Mouse (Mus musculus): ENCODE measurements at regions not wholly inside any gene's neighbourhood (a gene's known extent, or its start where the extent isn't known, plus 50 kb on each side); places are given as distances from the start of the nearest gene placed in this dataset.

DNA sequence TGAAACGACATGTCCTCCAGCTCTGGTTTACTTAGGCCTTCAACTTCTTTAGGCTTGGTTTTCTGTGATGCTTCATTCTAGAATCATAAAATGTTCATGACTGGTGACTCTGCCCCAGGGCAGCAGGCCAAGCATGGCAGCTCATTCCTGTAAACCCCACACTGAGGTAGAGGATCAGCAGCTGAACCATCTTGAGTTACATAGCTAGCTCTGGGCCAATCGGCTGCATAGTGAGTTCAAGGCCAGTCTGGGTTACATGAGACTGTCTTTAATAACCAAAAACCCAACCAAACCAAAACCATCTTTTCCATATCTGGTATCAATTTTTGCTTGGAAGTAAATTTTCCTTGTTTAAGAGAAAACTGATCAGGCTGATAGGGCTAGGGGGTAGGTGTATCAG lies 57.8 kb upstream of the Myl10 start:
- WGBS, result 82% methylated on average over 2 of the region's 2 CpGs

DNA sequence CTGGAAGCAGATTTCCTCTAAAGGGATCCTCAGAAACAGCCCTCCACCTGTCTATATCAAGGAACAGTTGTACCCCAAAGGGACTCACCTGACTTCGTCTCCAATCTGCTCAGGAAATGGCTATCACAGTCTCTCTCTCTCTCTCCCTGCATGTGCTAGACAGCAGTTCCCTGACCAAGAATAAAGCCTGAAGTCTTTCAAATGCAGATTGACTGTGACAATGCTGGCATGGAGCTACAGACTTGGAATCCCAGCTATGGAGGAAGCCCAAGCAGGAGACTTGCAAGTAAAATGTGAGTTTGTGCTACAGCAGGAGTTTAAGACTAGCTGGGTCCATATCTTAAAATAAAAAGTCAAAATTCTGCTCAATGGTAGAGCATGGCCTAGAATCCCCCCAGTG lies 56.5 kb upstream of the Myl10 start:
- H3K36me3 ChIP-seq (ENCODE audit: control insufficient read depth, insufficient read depth, low read length), result no peaks in the 10 kb centered on the region
- no peak overlapping the region for H3K27ac ChIP-seq (replicated peaks in 1 of 2; ENCODE audit: control insufficient read depth in 1 of 2, insufficient read depth in 1 of 2, low read depth in 2 of 2, low read length in 2 of 2)
- no peaks in the 10 kb centered on the region for H3K4me1 ChIP-seq (ENCODE audit: control insufficient read depth in 2 of 2, insufficient read depth in 2 of 2, low read length in 2 of 2)
- no peaks in the 10 kb centered on the region for H3K9me3 ChIP-seq (ENCODE audit: control insufficient read depth, low read length)
- no peak for ATAC-seq (ENCODE audit: insufficient number of reproducible peaks, insufficient read depth, low FRiP score, low read depth)
- no peak overlapping the region for H3K4me3 ChIP-seq (ENCODE audit: control insufficient read depth in 1 of 2, insufficient read depth in 1 of 2, low read depth in 1 of 2, low read length in 2 of 2)
- no peak overlapping the region for H3K4me2 ChIP-seq (ENCODE audit: low read length)
- peaks cover 3% of the 10 kb centered on the region; the same call in 1 of the 2 replicates for H3K27me3 ChIP-seq (ENCODE audit: control insufficient read depth, insufficient read depth, low read length)
- no peak overlapping the region for H3K9ac ChIP-seq (ENCODE audit: low read length)
- 52% methylated on average over 1 of the region's 1 CpGs for WGBS

More for the DNA sequence above, 57.8 kb upstream of the Myl10 start:
- Histone ChIP-seq H3K4me1 (ENCODE audit: control insufficient read depth in 2 of 2, insufficient read depth in 2 of 2, low read length in 2 of 2) (no peaks in the 10 kb centered on the region), H3K9ac (ENCODE audit: low read length) (no peak overlapping the region), H3K9me3 (ENCODE audit: control insufficient read depth, low read length) (no peaks in the 10 kb centered on the region), H3K27me3 (ENCODE audit: control insufficient read depth, insufficient read depth, low read length) (peaks cover 3% of the 10 kb centered on the region; the same call in 1 of the 2 replicates), H3K27ac (replicated peaks in 1 of 2; ENCODE audit: control insufficient read depth in 1 of 2, insufficient read depth in 1 of 2, low read depth in 2 of 2, low read length in 2 of 2) (no peak overlapping the region), H3K36me3 (ENCODE audit: control insufficient read depth, insufficient read depth, low read length) (no peaks in the 10 kb centered on the region), H3K4me2 (ENCODE audit: low read length) (no peak overlapping the region), H3K4me3 (ENCODE audit: control insufficient read depth in 1 of 2, insufficient read depth in 1 of 2, low read depth in 1 of 2, low read length in 2 of 2) (no peak overlapping the region)
- ATAC-seq (ENCODE audit: insufficient number of reproducible peaks, insufficient read depth, low FRiP score, low read depth), result no peak

DNA sequence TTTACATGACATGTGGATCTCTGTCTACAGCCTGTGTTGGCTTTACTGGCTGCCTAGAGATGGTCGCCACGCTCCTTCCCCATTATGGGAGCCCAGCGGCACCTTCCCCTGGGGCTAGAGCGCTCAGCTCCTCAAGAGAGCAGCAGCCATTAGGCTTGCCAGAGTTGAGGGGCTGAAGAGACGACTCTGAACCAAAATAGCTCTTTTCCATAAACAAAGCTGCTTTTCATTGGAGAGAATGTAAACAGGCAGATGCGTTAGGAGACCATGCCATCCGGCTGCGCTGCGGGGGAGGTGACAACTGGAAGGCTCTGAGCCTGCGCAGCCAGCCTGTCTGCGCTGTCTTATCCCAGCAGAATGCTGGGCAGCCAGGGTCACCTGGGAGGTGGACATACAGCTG lies 55.1 kb upstream of the Myl10 start:
- H3K27me3 ChIP-seq (ENCODE audit: control insufficient read depth, insufficient read depth, low read length), result peaks cover 3% of the 10 kb centered on the region; the same call in 1 of the 2 replicates
- no peak overlapping the region for H3K4me2 ChIP-seq (ENCODE audit: low read length)
- no peak overlapping the region for H3K4me3 ChIP-seq (ENCODE audit: control insufficient read depth in 1 of 2, insufficient read depth in 1 of 2, low read depth in 1 of 2, low read length in 2 of 2)
- no peak for ATAC-seq (ENCODE audit: insufficient number of reproducible peaks, insufficient read depth, low FRiP score, low read depth)
- WGBS, result 63% methylated on average over 11 of the region's 11 CpGs
- no peaks in the 10 kb centered on the region for H3K4me1 ChIP-seq (ENCODE audit: control insufficient read depth in 2 of 2, insufficient read depth in 2 of 2, low read length in 2 of 2)
- no peak overlapping the region for H3K9ac ChIP-seq (ENCODE audit: low read length)
- no peak overlapping the region for H3K27ac ChIP-seq (replicated peaks in 1 of 2; ENCODE audit: control insufficient read depth in 1 of 2, insufficient read depth in 1 of 2, low read depth in 2 of 2, low read length in 2 of 2)
- H3K9me3 ChIP-seq (ENCODE audit: control insufficient read depth, low read length), result no peaks in the 10 kb centered on the region
- no peaks in the 10 kb centered on the region for H3K36me3 ChIP-seq (ENCODE audit: control insufficient read depth, insufficient read depth, low read length)

DNA sequence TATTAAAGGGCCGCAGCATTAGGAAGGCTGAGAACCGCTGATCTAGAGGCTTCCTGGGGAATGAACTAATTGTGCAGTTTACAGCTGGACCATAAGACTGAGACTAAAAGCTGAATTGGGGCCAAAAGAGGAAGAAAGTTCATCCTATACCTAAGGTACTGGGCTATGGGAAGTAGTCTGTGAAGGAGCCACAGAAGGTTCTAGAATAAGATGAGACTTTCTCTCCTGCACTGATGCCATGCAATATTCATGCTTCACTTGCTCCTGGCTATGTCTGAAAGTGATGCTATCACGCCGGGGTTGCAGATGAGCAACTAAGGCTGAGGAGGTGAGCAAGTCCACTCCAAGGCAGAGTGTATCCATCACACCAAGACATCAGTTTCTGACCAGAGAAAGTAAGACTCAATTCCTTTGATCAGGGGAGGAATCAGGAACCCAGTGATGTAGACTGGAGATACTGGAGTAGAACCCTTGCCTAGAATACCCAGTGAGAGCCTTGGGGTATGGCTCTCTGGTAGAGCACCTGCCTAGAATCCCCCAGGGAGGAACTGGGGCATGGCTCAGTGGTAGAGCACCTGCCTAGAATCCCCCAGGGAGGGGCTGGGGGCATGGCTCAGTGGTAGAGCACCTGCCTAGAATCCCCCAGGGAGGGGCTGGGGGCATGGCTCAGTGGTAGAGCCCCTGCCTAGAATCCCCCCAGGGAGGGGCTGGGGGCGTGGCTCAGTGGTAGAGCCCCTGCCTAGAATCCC lies 51.9 kb upstream of the Myl10 start:
- Histone ChIP-seq H3K9ac (ENCODE audit: low read length) (no peak overlapping the region), H3K4me2 (ENCODE audit: low read length) (no peak overlapping the region), H3K9me3 (ENCODE audit: control insufficient read depth, low read length) (no peaks in the 10 kb centered on the region), H3K4me1 (ENCODE audit: control insufficient read depth in 2 of 2, insufficient read depth in 2 of 2, low read length in 2 of 2) (no peaks in the 10 kb centered on the region), H3K36me3 (ENCODE audit: control insufficient read depth, insufficient read depth, low read length) (no peaks in the 10 kb centered on the region), H3K27me3 (ENCODE audit: control insufficient read depth, insufficient read depth, low read length) (no peaks in the 10 kb centered on the region), H3K27ac (replicated peaks in 1 of 2; ENCODE audit: control insufficient read depth in 1 of 2, insufficient read depth in 1 of 2, low read depth in 2 of 2, low read length in 2 of 2) (no peak overlapping the region), H3K4me3 (ENCODE audit: control insufficient read depth in 1 of 2, insufficient read depth in 1 of 2, low read depth in 1 of 2, low read length in 2 of 2) (no peak overlapping the region)
- no peak for ATAC-seq (ENCODE audit: insufficient number of reproducible peaks, insufficient read depth, low FRiP score, low read depth)
- 74% methylated on average over 5 of the region's 5 CpGs for WGBS

DNA sequence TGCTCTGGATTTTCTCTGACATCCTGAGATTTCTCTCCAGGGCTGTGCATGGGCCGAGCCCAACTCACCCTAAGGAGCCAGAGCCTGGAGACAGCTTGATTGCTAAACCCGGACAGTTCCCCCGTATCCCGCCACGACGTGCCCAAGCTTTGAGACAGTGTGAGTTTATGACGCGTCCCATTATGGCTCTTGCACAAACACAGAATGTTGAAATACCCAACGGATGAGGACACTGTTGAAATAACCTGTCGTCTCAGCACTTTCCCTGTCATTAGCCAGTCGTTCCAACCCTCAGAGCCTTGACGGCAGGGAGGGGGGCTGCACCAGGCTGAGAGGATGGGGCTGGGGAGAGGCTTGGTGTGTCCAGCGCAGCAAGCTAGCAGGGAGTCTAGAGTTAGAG lies 50.7 kb upstream of the Myl10 start:
- Histone ChIP-seq H3K9ac (ENCODE audit: low read length) (no peak overlapping the region), H3K4me2 (ENCODE audit: low read length) (no peak overlapping the region), H3K27me3 (ENCODE audit: control insufficient read depth, insufficient read depth, low read length) (no peaks in the 10 kb centered on the region), H3K27ac (replicated peaks in 1 of 2; ENCODE audit: control insufficient read depth in 1 of 2, insufficient read depth in 1 of 2, low read depth in 2 of 2, low read length in 2 of 2) (no peak overlapping the region), H3K36me3 (ENCODE audit: control insufficient read depth, insufficient read depth, low read length) (no peaks in the 10 kb centered on the region), H3K4me3 (ENCODE audit: control insufficient read depth in 1 of 2, insufficient read depth in 1 of 2, low read depth in 1 of 2, low read length in 2 of 2) (no peak overlapping the region), H3K4me1 (ENCODE audit: control insufficient read depth in 2 of 2, insufficient read depth in 2 of 2, low read length in 2 of 2) (no peaks in the 10 kb centered on the region), H3K9me3 (ENCODE audit: control insufficient read depth, low read length) (no peaks in the 10 kb centered on the region)
- ATAC-seq (ENCODE audit: insufficient number of reproducible peaks, insufficient read depth, low FRiP score, low read depth), result no peak
- WGBS, result 62% methylated on average over 13 of the region's 13 CpGs

Measured in heart, embryonic 14.5 days (tissue).